Mouse (Mus musculus) adrenal gland, adult 18-20 months (tissue): Measurements from ENCODE around the gene Hoxb8. TPM values are rescaled to one million over a fixed set of nuclear protein-coding genes. Genes with fewer than 3 reads are reported as not detected.

Source experiments
- DNase-seq, 2 experiments: peaks; one replicate each; pipeline ENCODE4 v3.0.0; 2021 to 2022; ENCODE audit warnings: low spot score in 2 of 2
- long read RNA-seq, 2 experiments: library from polyadenylated mRNA; stranded (forward); transcript quantifications; one replicate each; pipeline ENCODE4 v2.0.0; 2021
- total RNA-seq, 2 experiments: library from RNA; stranded (reverse); gene quantifications; 1 replicate in 1 of 2; 2 replicates in 1 of 2; pipeline ENCODE4 v1.2.3; 2021

The Hoxb8 gene
- total RNA-seq: 100 to 1,000 TPM in 1 of 2 experiments, 10 to 100 TPM in 1; 54.8 to 119 TPM
- long read RNA-seq, experiment 1, partial matches to known transcripts: 5 of 6 reads
- long read RNA-seq, experiment 1, other reads (novel, unspliced or antisense): 0 of 6 reads
- long read RNA-seq, experiment 2, partial matches to known transcripts: 0 of 1 reads
- long read RNA-seq, experiment 2, other reads (novel, unspliced or antisense): 0 of 1 reads

DNA sequence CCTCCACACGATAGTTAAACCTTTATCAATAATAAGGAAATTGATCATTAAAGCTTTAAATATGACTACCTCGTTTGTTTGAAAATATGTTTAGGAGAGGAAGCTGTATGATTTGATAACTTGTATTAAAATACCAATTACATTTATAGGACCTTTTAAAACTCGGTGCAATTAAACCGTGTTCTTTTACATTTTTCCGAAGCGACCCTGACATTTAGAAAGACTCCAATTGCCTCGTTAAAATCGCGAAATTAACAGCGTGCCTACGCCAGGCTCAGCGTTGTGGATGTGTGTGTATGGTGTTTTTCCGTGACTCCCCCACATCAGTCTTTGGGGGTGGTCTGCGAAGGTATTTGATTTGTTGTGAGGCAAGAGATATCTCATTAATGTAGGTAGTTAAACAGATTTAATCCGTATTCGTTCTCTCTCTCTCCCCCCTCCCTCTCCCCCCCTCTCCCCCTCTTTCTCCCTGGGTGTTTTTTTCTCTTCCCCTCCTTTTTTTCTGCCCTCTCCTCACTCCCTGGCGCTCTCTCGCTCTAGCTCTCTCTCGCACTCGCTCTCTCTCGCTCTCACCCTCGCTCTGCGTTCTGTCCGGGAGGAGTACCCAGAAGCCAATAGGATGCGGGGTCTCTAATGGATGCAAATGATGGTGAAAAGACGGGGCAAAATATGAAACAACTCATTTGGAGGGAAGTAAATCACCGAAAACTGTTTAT lies at the start of gene Hoxb8:
TSS of gene Hoxb8 (plus strand) at position 51 of the 716 bp plus-strand sequence.
- peak in 1 of 2 experiments; percentile 44 for DNase-seq

DNA sequence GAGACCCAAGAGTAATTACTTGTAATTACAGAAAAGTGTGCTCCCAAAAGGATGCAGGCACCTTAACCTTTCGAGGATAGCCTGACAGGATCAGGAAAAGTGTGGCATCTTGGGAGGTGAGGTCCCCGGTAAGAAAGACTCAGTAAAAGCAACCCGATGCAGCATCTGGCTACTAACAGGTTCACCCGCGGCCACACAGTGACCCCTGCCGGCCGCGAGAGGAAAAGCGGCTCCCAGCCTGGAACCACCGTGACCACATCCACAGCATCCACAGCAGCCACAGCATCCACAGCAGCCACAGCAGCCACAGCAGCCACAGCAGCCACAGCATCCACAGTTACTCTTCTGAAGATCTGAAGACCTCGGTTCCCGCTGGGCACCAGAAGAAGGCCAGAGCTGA lies 46.8 kb upstream of the Hoxb8 start:
- DNase-seq: peak; percentile 48 to 51

DNA sequence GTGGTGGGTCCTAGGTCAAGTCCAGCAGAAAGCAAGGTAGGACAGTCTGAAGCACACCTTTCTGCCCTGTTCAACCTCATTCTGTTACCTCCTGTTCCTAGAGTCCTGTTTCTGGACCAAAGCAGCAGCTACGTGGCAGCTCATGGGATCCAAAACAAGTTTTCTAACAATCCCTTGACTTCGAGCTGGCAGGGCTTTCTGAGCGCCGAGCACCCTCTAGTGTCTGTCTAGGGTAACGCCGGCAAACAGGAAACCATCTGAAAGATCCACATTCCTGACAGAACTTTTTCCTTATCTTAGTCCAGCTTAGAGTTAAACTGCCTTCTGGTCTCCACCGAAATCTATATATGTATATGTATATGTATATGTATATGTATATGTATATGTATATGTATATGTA lies 41.5 kb upstream of the Hoxb8 start:
- DNase-seq: peak in 1 of 2 experiments; percentile 56

DNA sequence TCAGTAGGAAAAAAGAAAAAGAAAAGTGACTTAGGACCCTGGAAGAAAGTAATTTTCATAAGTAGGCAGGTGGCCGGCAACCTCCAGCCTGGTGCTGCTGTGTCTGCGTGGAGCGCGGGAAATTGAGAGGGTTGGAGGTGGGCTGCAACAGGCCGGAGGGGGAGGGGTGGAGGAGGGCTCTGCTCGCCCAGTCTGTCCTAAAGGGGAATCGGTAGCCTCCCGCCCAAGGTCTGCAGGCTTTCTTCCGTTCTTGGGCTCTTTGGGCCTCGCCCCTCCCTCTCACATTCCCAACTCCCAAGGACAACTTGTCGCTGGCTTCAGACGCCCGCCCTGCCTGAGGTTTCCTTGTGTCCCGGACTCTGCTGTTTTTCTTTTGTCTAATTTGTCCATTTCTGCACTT lies 30.8 kb upstream of the Hoxb8 start:
- DNase-seq: peak; percentile 44 to 50

DNA sequence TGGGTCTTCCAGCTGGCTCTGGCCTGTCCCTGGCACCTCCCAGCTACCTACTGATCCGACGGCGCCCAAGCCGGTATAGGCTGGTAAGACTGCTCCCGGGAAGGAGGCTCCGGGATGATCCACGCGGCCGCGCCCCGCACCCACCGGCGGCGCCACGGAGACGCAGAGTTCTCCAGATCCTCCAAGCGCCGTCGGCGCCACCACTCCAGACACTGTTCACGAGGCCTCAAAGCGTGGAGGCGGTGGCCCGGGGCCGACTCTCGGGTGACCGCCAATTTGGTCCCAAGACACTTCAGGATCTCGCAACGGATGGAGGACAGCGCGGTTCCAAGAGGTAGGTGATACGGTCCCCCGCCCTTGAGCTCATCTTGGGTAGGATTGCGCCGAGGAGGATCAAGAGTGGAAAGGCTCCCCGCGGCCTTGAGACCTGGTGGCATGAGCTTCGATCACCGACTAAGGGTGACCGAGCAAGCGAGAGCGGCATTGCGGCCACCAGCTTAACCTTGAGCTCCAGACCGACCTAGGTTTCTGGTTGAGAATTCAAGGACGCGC lies 30.1 kb upstream of the Hoxb8 start:
- DNase-seq: peak; percentile 46 to 55

DNA sequence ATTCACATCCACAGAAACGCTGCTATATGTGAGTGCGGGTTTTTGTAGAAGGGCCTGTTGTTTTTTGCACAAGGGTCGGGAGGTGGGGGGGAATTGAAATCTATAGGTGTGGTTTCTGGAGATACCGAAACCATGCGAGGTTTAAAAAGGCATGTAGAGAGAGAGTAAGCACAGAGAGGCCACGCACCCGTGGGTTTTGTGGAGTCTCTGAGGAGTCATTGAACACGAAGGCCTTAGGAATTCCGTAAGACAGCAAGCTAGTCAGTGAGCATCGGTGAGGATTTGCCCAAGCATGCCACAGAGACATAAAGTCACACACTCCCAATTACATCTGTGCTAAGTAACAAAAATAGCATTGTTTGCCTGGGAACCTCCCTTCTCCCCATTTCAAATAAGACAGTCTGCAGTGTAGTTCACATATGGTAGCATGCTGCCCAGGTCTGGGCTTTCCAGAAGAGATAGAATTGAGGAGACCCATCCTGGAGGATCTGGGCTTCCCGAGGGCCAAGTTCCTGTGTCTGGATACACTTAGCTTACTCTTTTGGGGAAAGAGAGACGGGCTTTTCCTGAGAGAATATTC lies 29.1 kb upstream of the Hoxb8 start:
- DNase-seq: peak in 1 of 2 experiments; percentile 39

DNA sequence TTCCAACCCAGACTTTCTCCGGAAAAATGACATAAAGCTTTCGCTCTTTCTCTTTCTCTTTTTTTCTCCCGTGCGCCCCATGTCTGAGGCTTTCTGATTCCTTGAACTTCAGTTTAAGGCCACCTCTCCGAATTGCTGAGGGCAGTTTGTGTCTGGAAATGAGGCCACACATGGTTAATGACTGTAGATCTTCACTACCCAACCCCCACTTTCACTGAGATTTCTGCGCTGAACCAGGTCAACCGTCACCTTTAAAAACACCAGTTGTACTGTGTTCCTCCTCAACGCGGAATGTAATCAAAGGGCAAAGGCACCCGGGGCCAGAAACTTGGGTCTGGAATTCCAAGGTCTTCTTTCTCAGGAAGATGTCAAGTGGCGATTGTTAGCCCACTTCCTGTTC lies 27.5 kb upstream of the Hoxb8 start:
- DNase-seq: peak in 1 of 2 experiments; percentile 35

DNA sequence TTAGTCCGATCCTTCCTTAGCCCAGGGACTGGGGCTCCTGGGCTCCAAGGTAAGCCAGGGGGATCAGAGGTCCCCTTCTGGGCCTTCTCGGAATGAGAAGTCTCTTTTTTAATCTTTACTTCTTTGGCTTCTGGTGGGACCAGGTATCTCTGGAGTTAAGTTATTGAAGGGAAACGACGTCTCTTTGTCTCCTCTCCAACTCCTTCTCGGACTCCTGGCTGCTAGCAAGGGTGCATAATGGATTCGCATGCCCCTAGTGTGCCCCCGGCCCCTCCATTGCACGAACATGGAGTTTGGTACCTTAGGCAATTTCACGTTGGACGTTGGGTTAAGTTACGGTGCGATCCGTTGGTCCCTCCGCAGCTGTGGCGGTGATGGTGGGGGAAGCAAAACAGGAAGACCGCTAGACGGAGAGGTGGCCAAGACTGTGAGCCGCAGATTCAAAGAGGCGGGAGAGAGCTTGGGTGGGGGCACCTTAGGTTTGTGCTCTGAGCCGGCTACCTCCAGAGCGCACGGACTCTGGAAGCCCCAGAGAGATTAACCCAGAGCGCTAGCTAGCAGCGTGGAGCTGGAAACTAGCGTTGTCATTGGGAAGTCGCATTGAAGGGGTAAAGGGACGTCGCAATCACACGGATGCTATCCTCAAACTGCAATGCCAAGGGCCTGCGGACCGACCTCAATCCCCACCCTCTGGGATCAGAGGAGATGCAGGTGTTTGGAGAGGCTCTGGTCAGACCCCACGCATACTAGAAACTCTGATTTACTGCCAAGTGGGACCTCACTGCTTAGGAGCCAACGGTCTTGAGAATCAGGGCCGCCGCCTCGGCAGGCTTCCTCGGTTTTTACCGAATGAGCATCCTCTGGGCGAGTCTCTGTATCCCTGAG lies 26.4 kb upstream of the Hoxb8 start:
- DNase-seq: peak in 1 of 2 experiments; percentile 43

DNA sequence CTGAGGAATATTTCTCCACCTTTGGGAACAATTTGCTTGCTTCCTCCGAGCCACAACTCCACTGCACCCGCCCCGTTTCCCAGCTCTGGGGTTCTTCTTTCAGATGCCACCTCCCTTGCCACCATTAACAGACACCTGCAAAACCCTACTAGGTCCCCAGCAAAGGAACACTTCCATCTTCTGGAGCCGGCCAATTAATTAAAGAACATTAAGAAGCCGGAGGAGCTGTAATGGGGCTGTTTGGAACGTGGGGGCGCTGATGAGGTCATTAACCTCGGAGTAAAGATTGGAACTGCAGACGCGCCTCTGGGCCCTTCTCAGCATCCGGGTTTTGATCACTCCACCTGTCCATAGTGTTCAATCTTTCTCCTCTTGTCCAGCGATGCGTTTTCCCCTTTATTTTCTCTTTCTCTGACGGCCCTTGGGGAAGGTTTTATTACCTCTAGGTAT lies 25.7 kb upstream of the Hoxb8 start:
- DNase-seq: no peak

DNA sequence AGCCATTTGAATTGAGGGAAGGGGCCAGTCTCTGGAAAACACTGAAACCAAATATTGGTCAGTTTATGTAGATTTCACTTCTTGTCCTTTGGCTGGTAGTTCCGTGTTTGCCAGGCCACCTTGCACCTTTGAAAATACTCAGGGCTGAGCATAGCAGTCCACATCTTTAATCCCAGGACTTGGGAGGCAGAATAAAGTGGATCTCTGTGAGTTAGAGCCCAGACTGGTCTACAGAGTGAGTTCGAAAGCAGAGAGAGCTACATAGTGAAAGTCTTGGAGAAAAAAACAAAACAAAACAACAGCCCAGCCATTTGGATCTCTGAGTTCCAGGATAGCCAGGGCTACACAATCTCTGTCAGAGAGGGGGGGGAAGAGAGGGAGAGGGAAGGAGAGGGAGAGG lies 24.6 kb upstream of the Hoxb8 start:
- no peak for DNase-seq

DNA sequence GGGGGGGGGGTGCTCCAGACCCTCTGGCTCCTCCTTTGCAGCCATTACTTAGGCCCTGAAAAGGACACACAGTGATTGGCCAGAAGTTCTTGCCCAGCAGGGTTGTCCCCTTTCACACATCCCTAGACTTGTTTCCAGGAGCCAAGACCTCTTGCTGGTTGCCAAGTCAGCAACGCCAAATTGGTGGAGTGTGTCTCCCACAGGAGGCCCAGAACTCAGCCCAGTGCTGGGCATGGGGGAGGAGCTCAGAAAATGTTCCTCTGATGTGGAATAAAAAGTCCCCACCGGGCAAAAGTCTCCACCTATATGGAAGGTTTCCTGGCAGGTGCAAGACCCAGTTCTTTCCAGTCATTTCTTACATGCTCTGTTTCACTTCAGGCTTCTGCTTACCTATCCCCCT lies 22.7 kb upstream of the Hoxb8 start:
- peak in 1 of 2 experiments; percentile 16 for DNase-seq

DNA sequence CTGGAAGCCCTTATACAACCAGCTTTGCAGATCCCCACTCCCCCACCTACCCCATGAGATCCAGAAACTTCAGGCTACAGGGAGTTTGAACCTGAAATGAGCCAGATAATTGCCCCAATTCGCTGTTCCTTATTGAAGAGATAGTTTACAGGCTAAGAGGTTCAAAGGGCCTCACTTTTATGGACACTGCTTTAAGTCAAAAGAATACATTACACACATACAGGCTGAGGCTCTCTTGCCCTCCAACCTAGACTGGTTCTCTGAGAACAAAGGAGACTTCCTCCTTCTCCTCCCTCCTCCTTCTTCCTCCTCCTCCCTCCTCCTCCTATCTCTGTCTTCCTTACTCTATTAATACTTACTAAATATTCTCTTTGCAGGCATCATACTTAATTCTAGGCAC lies 22.2 kb upstream of the Hoxb8 start:
- no peak for DNase-seq

DNA sequence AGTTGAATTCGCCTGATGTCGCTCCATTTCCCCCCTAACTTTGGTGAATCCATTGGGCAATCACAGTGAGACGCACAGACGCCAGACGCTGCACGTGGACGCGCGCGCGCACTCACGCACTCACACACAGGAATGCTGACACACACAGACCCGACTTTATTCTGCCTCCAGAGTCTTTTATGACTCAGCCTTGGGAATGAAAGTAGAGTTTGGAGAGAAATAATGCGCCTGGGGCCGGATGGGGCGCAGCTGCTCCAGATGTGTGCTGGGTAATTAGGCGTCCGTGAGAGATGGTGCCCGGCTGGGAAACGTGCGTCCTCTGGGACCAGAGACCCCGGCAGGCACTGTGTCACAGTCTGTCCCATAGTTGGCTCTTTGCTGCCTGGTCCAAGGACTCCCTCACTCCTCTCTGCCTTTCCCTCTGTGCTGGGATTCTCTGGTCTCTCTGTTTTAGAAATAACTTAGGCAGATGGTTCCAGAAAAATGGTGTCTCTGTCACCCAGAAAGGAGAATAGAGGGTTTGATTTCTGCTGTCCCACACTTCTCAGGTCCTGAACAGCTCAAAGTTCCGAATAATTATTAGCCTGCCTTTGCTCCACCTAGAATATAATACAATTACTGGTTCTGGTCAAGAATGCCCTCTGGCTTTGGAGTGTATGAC lies 21.3 kb upstream of the Hoxb8 start:
- DNase-seq: peak; percentile 53 to 68

DNA sequence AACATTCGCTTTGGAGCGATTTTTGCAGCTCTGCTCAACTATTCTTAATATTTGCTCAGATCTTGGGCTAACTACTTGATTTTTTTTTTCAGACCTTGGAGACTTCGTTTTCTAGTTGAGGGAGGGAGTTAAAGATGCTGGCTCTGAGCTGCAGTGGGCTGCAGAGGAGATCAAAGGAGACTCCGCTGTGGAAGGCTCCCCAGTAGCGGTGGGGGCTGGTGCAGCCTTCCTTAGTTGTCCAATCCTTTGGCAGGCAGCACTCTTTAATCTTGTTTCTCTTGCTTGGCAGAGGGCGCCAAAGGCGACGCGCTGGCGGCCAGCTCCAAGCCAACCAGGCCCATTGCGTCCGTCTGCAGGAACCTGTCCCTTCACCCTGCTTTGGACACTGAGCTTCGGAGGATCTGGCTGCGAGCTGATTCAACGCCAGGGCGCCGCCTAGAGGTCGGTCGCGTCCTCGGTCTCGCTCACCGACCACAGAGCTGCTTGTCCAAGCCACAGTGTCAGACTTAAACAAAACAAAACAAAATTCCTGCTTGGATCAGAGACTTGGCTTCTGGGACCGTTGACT lies 20.3 kb upstream of the Hoxb8 start:
- DNase-seq: peak; percentile 87

DNA sequence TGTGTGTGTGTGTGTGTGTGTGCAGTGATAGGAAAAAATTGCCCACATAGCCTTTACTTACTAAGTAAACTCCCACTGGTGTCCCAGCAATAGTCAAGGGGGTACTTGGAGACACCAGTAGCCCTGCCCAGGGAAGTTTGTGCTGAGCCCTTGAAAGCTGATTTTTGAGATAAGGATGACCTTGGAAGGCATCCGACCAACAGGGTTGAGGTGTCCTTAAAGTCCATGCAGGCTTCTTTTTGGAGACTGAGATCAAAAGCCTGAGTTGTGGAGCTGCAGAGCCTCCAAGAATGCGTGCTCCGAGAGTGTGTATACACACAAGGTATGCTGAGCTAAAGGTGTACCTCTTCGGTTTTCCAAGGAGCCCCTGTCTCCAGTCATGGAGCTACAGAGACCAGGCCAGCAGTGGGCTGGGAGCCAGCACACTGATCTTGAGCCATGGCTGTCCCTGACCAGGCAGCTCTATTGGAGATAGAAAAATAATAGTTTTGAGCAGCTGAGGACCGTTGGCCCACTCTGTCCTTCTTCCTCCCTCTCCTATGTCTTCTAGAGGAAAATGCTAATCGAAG lies 19.4 kb upstream of the Hoxb8 start:
- DNase-seq: peak in 1 of 2 experiments; percentile 54

DNA sequence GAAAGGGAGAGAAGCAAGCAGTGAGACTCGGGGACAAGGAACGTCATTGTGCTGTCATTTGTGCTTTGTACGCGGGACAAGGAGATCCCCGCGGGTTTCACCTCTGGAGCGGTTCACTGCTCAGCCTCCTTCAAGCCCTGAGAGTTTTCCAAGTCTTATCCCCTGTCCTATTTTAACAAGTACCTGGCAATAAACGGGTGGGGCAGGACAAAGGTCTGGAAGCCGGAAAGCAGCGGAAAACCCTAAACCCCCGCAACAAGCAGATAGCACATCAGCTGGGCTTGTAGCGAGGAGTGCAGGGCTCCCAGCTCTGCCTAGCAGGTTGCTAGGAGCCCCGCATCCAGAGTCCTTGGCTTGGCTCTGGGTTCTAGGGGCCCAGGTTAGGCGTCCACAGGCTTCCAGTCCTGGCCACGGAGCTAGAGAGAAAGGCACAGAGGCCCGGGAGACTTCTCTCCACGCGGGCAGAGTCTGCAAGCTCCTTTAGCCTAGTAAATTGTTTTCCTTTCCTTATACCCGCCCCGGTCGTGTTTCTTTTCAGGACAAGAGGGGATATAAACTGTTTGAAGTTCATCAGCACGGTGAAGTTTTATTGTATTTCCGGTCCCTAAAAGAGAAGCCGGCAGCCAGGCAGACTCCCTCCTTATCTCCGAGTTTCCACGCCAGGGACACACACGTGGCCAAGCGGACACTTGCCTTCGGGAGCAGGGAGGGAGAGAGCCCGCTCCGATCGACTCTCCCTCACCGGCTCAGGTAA lies 17.9 kb upstream of the Hoxb8 start:
- peak in 1 of 2 experiments; percentile 34 for DNase-seq

DNA sequence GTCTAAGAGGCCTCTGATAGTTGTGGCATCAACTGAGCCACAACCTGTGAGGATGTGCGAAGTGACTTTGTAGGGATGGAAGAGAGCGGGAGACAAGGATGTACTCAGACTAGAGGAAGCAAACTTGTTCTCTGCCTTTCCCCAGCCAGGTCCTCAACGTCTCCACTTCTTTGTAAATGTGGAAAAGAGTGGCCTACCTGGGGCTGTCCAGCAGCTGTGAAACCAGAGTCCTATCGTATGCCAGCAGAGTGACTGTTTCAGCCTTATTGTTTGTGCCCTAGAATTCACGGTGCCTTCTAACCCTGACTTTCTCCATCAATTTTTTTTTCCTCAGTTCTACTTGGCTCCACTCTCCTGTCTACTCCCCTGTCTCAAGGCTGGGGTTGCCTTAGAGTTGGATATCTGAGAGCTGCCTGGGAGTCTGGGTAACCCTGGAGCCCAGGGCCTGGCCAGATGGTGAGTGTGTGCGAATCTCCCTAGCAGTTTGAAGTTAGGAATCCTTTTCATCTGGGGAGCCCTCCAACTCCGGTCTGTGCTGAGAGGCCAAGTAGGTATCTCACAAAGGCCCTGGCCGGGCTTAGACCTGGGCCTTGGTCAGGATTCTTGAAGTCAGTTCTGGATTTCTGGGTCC lies 17.2 kb upstream of the Hoxb8 start:
- DNase-seq: no peak

DNA sequence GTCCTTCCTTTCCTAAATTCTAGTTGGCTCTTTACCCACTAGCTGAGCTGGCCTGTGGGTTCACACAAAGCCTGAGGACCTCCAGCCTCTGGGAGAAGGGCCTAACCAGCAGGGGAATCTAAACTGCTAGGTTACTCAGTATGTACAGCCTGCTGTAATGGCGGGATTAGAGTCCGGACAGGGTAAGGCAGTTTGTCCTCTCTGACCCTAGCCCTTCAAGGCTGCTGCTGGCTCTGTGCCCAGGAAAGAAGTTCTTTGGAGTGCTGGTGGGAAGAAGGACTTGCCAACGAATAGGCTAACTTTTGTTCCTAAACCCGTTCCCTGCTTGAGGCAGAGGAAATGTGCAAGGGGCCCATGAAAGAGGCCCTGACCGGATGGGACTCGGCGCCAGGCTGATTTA lies 15.8 kb upstream of the Hoxb8 start:
- peak in 1 of 2 experiments; percentile 63 for DNase-seq
